Mouse (Mus musculus): ENCODE data around the gene Xpr1.

- TF ChIP-seq EP300 (IDR thresholded peaks at IDR 0.05; ENCODE audit: insufficient read depth, low read depth, low read length) (no peak), CTCF (IDR thresholded peaks at IDR 0.05) (no peak)
Measured at GRCm38 (mm10) chr1:155463442-155463841, 46.2 kb upstream of the Xpr1 start.

All from heart, adult 2 months (tissue).